Mouse (Mus musculus) 3134 (cell line): Measurements from ENCODE around the gene Cntrl.
A peak's percentile ranks its signal among the peaks of the same experiment; 100 is the strongest.

Source experiments
- DNase-seq: peaks from one replicate; pipeline ENCODE4 v3.0.0-alpha.2; 2011; ENCODE audit warnings: low spot score; ENCODE audit not compliant: insufficient read length; ENCODE audit errors: extremely low read depth

The Cntrl gene

GRCm38 (mm10) chr2:35110521-35110920 is 1.2 kb downstream of the Cntrl start:
- no peak for DNase-seq

DNA sequence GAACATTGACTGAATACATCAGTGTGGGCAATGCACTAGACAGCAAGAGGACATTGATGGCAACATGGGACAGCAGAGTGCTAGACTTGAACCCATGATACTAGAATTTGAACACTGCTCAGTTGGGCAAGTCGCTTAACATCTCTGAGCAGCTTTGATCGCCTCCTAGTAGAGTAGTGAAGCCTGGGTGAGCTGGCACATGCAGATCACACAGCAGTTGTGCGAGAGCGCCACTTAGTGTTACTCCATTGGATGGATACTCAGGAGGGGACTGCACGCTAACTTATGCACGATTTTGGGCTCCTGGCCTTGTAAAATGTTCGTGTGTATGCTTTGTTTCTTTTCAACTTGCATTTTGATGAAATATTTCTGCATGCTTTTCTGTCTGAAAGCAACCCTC is 15.4 kb downstream of the Cntrl start:
- no peak for DNase-seq

GRCm38 (mm10) chr2:35131491-35131890 is 22.2 kb downstream of the Cntrl start:
- DNase-seq: no peak

GRCm38 (mm10) chr2:35131991-35132661 is 22.8 kb downstream of the Cntrl start:
- peak; percentile 84 for DNase-seq

DNA sequence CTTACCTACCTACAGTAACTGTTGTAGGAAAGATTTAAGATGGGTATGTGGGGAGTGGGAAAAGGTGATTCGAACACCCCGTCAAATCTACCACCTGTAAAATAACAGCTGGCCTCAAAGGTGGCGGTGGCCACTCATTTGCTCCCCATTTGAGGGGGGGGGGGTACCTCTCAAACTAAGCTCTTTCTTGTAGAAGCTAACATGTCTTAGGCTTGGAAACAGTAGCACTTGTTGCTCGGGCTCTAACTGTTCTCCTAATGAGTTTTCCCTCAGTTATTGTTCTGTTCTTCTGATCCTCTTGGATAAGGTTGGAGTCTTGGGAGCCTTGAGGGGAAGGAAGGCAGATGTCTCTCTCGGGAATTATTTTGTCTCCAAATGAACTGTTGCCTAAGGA is 23.4 kb downstream of the Cntrl start:
- peak; percentile 16 for DNase-seq

DNA sequence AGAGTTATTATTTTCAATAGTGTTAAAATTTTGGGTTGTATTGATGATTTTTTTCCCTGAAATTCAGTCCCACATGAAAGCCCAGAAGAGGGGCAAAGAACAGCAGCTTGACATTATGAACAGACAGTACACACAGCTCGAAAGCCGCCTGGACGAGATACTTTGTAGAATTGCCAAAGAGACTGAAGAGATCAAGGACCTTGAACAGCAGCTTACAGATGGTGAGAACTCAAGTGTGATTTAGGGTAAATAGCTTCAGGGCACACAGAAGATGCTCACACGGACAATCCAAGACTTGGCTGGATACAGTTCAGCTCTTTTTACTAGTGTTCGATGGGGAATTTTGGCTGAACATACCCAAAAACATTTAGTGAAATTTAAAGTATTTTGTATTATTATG is 24.6 kb downstream of the Cntrl start:
- DNase-seq: no peak

- DNase-seq: no peak
These were observed 29.3 kb downstream of the Cntrl start for GRCm38 (mm10) chr2:35138576-35138975.

GRCm38 (mm10) chr2:35141673-35142072 is 32.4 kb downstream of the Cntrl start:
- DNase-seq: no peak

- DNase-seq: no peak
These were observed 39.5 kb downstream of the Cntrl start for GRCm38 (mm10) chr2:35148806-35149205.

- no peak for DNase-seq
These were observed 42.1 kb downstream of the Cntrl start for GRCm38 (mm10) chr2:35151303-35151882.

GRCm38 (mm10) chr2:35153179-35153578 is 43.9 kb downstream of the Cntrl start:
- no peak for DNase-seq

DNA sequence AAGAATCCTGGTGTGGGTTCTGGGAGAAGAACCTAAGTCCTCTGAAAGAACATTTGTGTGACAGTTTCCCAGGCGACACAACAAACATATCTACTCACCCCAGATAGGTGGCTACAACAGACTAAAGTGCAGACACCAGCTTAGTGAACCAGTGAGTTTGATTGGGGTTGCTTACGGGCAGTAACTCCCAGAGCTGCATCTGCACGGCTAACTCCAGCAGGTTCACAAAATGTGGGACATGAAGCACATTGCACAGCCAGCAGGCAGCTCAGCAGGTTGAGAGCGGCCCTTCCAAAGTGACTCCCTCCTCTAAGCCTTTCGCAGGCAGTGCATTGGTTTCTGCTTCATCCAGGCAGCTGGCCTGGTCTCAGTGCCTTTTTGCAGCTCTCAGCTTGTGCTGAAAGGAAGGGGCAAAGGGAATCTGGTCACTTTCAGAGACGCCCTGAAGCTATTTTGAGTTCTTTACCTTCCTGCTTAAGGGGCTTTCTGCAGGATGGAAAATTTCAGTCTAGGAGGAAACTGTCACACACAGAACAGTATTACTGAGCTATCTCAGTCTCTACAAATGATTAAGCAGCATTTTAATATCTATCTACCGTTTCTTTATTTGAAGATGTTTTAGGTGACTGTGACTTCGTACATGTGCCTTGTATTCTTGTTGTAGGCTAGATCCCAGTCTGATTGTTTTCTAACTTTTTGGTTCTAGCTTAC is 44.7 kb downstream of the Cntrl start:
- no peak for DNase-seq

DNA sequence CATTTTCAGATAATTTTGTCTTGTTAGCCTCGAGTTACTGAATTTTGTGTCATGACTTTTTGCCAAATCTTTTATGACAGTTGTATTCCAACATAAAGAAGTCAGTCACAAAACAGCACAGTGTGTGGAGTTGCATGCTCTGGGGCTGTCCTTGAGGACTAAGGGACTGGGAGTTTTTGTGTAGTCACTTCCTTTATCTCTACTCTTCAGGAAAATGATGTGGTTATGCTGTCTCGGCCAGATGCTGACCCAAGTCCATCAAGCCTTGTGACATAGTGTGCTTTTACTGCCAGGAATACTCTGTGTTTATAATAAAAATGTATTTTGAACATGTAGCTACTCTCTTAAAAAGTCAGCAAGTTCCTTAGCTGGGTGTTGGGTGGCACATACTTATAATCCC is 47.7 kb downstream of the Cntrl start:
- no peak for DNase-seq

- DNase-seq: no peak
These were observed 48.5 kb downstream of the Cntrl start for GRCm38 (mm10) chr2:35157836-35158235.

DNA sequence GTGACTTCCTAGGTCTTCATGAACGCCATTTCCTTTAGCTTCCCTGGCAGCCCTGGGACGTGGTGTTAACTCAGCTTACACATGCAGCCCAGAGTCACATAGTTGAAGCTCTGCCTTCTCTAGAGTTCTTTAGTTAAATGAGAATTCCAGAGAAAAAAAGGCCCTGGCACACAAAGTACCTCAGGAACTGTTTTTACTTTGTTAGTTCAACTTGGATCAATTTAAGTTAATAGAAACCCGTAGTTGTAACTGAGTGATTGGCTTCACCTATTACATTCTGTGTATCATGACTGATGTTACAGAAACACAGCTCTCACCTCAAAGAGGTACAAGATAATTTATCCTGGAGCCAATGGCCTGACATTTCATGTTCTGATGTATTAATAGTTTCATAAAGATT is 49.1 kb downstream of the Cntrl start:
- DNase-seq: no peak

- DNase-seq: peak; percentile 26
These were observed 50.9 kb downstream of the Cntrl start for GRCm38 (mm10) chr2:35160206-35160605.

GRCm38 (mm10) chr2:35161846-35162488 is 52.7 kb downstream of the Cntrl start:
- no peak for DNase-seq

GRCm38 (mm10) chr2:35163396-35163795 is 54.1 kb downstream of the Cntrl start:
- DNase-seq: no peak

DNA sequence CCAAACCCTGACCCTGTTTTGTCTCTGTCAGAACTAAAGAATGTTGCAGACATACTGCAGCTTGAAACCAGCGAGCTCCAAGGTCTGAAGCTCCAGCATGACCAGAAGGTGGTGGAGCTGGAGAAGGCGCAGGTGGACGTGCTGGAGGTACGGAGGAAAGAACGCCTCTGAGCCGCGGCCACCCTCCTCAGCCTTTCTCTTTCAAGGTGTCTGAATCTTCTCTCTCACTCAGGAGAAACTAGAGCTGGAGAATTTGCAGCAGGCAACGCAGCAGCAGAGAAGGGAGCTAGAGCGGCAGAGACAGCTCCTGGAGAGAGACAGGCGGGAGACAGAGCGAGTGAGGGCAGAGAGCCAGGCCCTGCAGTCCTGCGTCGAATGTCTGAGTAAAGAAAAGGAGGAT is 56.1 kb downstream of the Cntrl start:
- DNase-seq: no peak

DNA sequence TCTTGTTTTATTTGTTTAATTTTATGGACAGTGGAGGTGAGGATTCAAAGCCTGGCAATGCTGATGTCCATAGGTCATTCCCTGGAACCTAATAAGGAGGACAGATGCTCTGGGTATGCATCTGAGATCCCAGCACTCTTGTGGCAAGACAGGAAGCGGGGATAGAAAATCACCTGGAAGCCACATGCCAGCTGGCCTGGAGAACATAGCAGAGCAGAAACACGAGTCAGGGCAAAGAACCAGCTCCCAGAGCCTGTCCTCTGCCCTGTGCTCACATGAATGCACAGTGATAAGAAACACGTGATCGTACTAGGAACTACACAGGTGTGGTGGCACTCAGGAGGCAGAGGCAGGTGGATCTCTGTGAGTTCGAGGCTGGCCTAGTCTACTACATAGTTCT is 57.5 kb downstream of the Cntrl start:
- no peak for DNase-seq

- no peak for DNase-seq
These were observed 60.2 kb downstream of the Cntrl start for GRCm38 (mm10) chr2:35169452-35169851.
